Mouse (Mus musculus) liver, embryonic 14.5 days (tissue): ENCODE results near the gene Mpv17l2.

Experiments
- CTCF ChIP-seq: IDR thresholded peaks from 2 replicates; pipeline ENCODE4 v1.5.1; 2016; ENCODE audit warnings: antibody characterized with exemption, low read depth, control low read depth
- EP300 ChIP-seq: IDR thresholded peaks from 2 replicates; pipeline ENCODE4 v1.6.1; 2016; ENCODE audit warnings: antibody characterized with exemption, low read depth

- no peak for TF ChIP-seq CTCF
- TF ChIP-seq EP300 = no peak
Observed at GRCm38 (mm10) chr8:70741661-70742060, 19.1 kb downstream of the Mpv17l2 start.
